Mouse (Mus musculus) heart, embryonic 14.5 days (tissue): ENCODE measurements around the gene Zfp784. TPM values are rescaled to one million over a fixed set of nuclear protein-coding genes. Genes with fewer than 3 reads are reported as not detected.
A peak's percentile ranks its signal among the peaks of the same experiment; 100 is the strongest.

Source experiments
- ATAC-seq: fragments of 200-750 bp; cut with Nextera tagmentation; 2 replicates; pipeline ENCODE4 v1.8.0; 2017; ENCODE audit warnings: low read depth, moderate TSS enrichment; ENCODE audit not compliant: insufficient number of reproducible peaks, insufficient read depth, low FRiP score
- H3K27ac ChIP-seq, 2 experiments: fragments of 200-500 bp in 1 of 2; fragments of 300-500 bp in 1 of 2; sonication (generic) in 1 of 2; replicated peaks in 1 of 2; 2 replicates each; pipeline ENCODE4 v1.5.1; 2012 to 2014; ENCODE audit warnings: low read depth in 2 of 2, low read length in 2 of 2, control low read depth in 1 of 2, mild to moderate bottlenecking in 1 of 2, mixed read lengths in 1 of 2; ENCODE audit not compliant: control insufficient read depth in 1 of 2, insufficient read depth in 1 of 2
- H3K27me3 ChIP-seq: fragments of 300-500 bp; sonication (generic); 2 replicates; pipeline ENCODE4 v1.6.1; 2014; ENCODE audit warnings: mild to moderate bottlenecking, low read length, control low read depth; ENCODE audit not compliant: control insufficient read depth, insufficient read depth
- H3K36me3 ChIP-seq: fragments of 300-500 bp; sonication (generic); 2 replicates; pipeline ENCODE4 v1.6.1; 2014; ENCODE audit warnings: mild to moderate bottlenecking, control low read depth, low read length, mixed read lengths; ENCODE audit not compliant: control insufficient read depth, insufficient read depth
- H3K4me1 ChIP-seq, 2 experiments: fragments of 200-500 bp in 1 of 2; fragments of 300-500 bp in 1 of 2; sonication (generic) in 1 of 2; 2 replicates each; pipeline ENCODE4 v1.6.1; 2012 to 2014; ENCODE audit warnings: low read length in 2 of 2, control low read depth in 1 of 2, mixed read lengths in 1 of 2; ENCODE audit not compliant: control insufficient read depth in 2 of 2, insufficient read depth in 2 of 2
- H3K4me2 ChIP-seq: fragments of 300-500 bp; sonication (generic); 2 replicates; pipeline ENCODE4 v1.6.1; 2014; ENCODE audit warnings: mild to moderate bottlenecking, low read length
- H3K4me3 ChIP-seq, 2 experiments: fragments of 200-500 bp in 1 of 2; fragments of 300-500 bp in 1 of 2; sonication (generic) in 1 of 2; 2 replicates each; pipeline ENCODE4 v1.5.1; 2012 to 2014; ENCODE audit warnings: low read length in 2 of 2, mild to moderate bottlenecking in 2 of 2, control low read depth in 1 of 2, low read depth in 1 of 2, moderate library complexity in 1 of 2; ENCODE audit not compliant: control insufficient read depth in 1 of 2, insufficient read depth in 1 of 2
- H3K9ac ChIP-seq: fragments of 300-500 bp; sonication (generic); 2 replicates; pipeline ENCODE4 v1.6.1; 2014; ENCODE audit warnings: mild to moderate bottlenecking, low read length
- H3K9me3 ChIP-seq: fragments of 300-500 bp; sonication (generic); 2 replicates; pipeline ENCODE4 v1.6.1; 2016; ENCODE audit warnings: low read length, control low read depth; ENCODE audit not compliant: control insufficient read depth
- WGBS: fragments of 180-500 bp; shearing (Covaris S2); extraction: QIAGEN DNeasy Blood & Tissue Kit; methylation state at CpG from one replicate; pipeline ENCODE4 v1.1.7; 2014; 5-methylcytosine and 5-hydroxymethylcytosine counted together
- polyA plus RNA-seq: library from polyadenylated mRNA; unstranded; fragments of >200 nt; fragmentation: Nextera tagmentation; extraction: Ambion mirVana; gene quantifications from 2 replicates; pipeline ENCODE4 v1.2.1, GENCODE M21; 2014

Zfp784 gene
- polyA plus RNA-seq, 1 experiment from 2014 or later: 5.6 TPM

- ATAC-seq: peak; percentile 63
- WGBS: under 1% methylated on average over 41 of the region's 51 CpGs
- H3K9me3 ChIP-seq: no peaks in the 10 kb centered on the region
- H3K27ac ChIP-seq: peak overlapping the region; percentile 95 to 98
- H3K9ac ChIP-seq: peak overlapping the region; percentile 84
- H3K36me3 ChIP-seq: peaks cover 25% of the 10 kb centered on the region
- H3K4me1 ChIP-seq: peaks cover 3 to 23% of the 10 kb centered on the region in 2 experiments; a peak in 3 of 4 replicates
- peaks cover 16% of the 10 kb centered on the region for H3K27me3 ChIP-seq
- H3K4me2 ChIP-seq: peak overlapping the region; percentile 98
- H3K4me3 ChIP-seq: peak overlapping the region; percentile 84
These were observed 24.2 kb upstream of the Zfp784 start for GRCm38 (mm10) chr7:5062360-5063001.

- H3K4me3 ChIP-seq: peak within 1 kb of the TSS; percentile 84
- peak within 1 kb of the TSS; percentile 98 to 100 for H3K27ac ChIP-seq
- peak within 1 kb of the TSS; percentile 84 for H3K9ac ChIP-seq
- peak; percentile 81 for ATAC-seq
- peaks cover 18% of the 10 kb centered on the region for H3K36me3 ChIP-seq
- H3K9me3 ChIP-seq: no peaks in the 10 kb centered on the region
- peaks cover 4 to 26% of the 10 kb centered on the region in 2 experiments; a peak in 3 of 4 replicates for H3K4me1 ChIP-seq
- under 1% methylated on average over 57 of the region's 65 CpGs for WGBS
- peaks cover 22% of the 10 kb centered on the region for H3K27me3 ChIP-seq
- peak within 1 kb of the TSS; percentile 98 for H3K4me2 ChIP-seq
These were observed 23.6 kb upstream of the Zfp784 start, which contains the start of gene U2af2 for GRCm38 (mm10) chr7:5061774-5062359. Gene U2af2, plus strand, starts transcription at chr7:5062143.

- H3K9ac ChIP-seq: peak overlapping the region; percentile 84
- ATAC-seq: peak; percentile 85
- peaks cover 11% of the 10 kb centered on the region for H3K36me3 ChIP-seq
- H3K4me3 ChIP-seq: peak overlapping the region; percentile 82 to 84
- H3K27ac ChIP-seq: peak overlapping the region; percentile 98 to 100
- peaks cover 5 to 30% of the 10 kb centered on the region in 2 experiments; a peak in 3 of 4 replicates for H3K4me1 ChIP-seq
- H3K27me3 ChIP-seq: peaks cover 28% of the 10 kb centered on the region
- WGBS: under 1% methylated on average over 60 of the region's 60 CpGs
- H3K9me3 ChIP-seq: no peaks in the 10 kb centered on the region
- peak overlapping the region; percentile 98 for H3K4me2 ChIP-seq
These were observed 22.9 kb upstream of the Zfp784 start for GRCm38 (mm10) chr7:5060944-5061773.

- peak overlapping the region; percentile 98 for H3K4me2 ChIP-seq
- H3K36me3 ChIP-seq: peaks cover 7% of the 10 kb centered on the region
- peak overlapping the region; percentile 84 for H3K9ac ChIP-seq
- peak overlapping the region; percentile 82 to 84 for H3K4me3 ChIP-seq
- ATAC-seq: 0 out of 2 replicates have a peak, but pooled peaks have one; percentile 2
- H3K27me3 ChIP-seq: peaks cover 37% of the 10 kb centered on the region
- H3K27ac ChIP-seq: peak overlapping the region; percentile 96 to 98
- no peaks in the 10 kb centered on the region for H3K9me3 ChIP-seq
- WGBS: 2% methylated on average over 27 of the region's 27 CpGs
- peaks cover 5 to 28% of the 10 kb centered on the region in 2 experiments; a peak in 3 of 4 replicates for H3K4me1 ChIP-seq
These were observed 22.0 kb upstream of the Zfp784 start for GRCm38 (mm10) chr7:5060239-5060731.

GRCm38 (mm10) chr7:5059421-5059820 is 21.2 kb upstream of the Zfp784 start:
- no peak for ATAC-seq
- Histone ChIP-seq H3K36me3 (peaks cover 4% of the 10 kb centered on the region), H3K9ac (no peak overlapping the region), H3K27ac (no peak overlapping the region), H3K27me3 (peaks cover 45% of the 10 kb centered on the region), H3K4me1 (peaks cover 5 to 26% of the 10 kb centered on the region in 2 experiments; a peak in 3 of 4 replicates), H3K4me2 (peak overlapping the region; percentile 98; the same call in 1 of the 2 replicates), H3K9me3 (no peaks in the 10 kb centered on the region), H3K4me3 (no peak overlapping the region)
- WGBS: 88% methylated on average over 12 of the region's 12 CpGs

- H3K4me3 ChIP-seq: no peak overlapping the region
- H3K27ac ChIP-seq: no peak overlapping the region
- no peaks in the 10 kb centered on the region for H3K9me3 ChIP-seq
- no peak overlapping the region for H3K4me2 ChIP-seq
- 68% methylated on average over 1 of the region's 1 CpGs for WGBS
- H3K36me3 ChIP-seq: no peaks in the 10 kb centered on the region
- H3K27me3 ChIP-seq: peaks cover 53% of the 10 kb centered on the region
- no peak overlapping the region for H3K9ac ChIP-seq
- H3K4me1 ChIP-seq: peaks cover 7 to 24% of the 10 kb centered on the region in 2 experiments; a peak in 3 of 4 replicates
- no peak for ATAC-seq
These were observed 20.4 kb upstream of the Zfp784 start for GRCm38 (mm10) chr7:5058631-5059030.

GRCm38 (mm10) chr7:5057804-5058203 is 19.6 kb upstream of the Zfp784 start:
- H3K4me3 ChIP-seq: no peak overlapping the region
- 32% methylated on average over 11 of the region's 11 CpGs for WGBS
- no peak overlapping the region for H3K4me2 ChIP-seq

More at GRCm38 (mm10) chr7:5057804-5058203, 19.6 kb upstream of the Zfp784 start:
- peaks cover 61% of the 10 kb centered on the region for H3K27me3 ChIP-seq
- ATAC-seq: no peak
- peaks cover 8 to 25% of the 10 kb centered on the region in 2 experiments; a peak in 3 of 4 replicates for H3K4me1 ChIP-seq
- H3K36me3 ChIP-seq: no peaks in the 10 kb centered on the region
- H3K9ac ChIP-seq: no peak overlapping the region
- H3K27ac ChIP-seq: no peak overlapping the region
- H3K9me3 ChIP-seq: no peaks in the 10 kb centered on the region
